Mouse (Mus musculus): Measurements from ENCODE around the gene Cct2. TPM values are rescaled to one million over a fixed set of nuclear protein-coding genes. Genes with fewer than 3 reads are reported as not detected.
A peak's percentile ranks its signal among the peaks of the same experiment; 100 is the strongest.
"Not testable (repeated sequence)": the region's sequence is repeated elsewhere in the genome, so short reads cannot be mapped to it uniquely, and the experiment has no call there.

Cct2 gene
- total RNA-seq, 4 experiments from 2014 or later: 108 to 128 (median 121) TPM

GRCm38 (mm10) chr10:117055668-117056067 is 7.9 kb downstream of the Cct2 start:
- DNase-seq (ENCODE audit: low spot score): no peak

DNA sequence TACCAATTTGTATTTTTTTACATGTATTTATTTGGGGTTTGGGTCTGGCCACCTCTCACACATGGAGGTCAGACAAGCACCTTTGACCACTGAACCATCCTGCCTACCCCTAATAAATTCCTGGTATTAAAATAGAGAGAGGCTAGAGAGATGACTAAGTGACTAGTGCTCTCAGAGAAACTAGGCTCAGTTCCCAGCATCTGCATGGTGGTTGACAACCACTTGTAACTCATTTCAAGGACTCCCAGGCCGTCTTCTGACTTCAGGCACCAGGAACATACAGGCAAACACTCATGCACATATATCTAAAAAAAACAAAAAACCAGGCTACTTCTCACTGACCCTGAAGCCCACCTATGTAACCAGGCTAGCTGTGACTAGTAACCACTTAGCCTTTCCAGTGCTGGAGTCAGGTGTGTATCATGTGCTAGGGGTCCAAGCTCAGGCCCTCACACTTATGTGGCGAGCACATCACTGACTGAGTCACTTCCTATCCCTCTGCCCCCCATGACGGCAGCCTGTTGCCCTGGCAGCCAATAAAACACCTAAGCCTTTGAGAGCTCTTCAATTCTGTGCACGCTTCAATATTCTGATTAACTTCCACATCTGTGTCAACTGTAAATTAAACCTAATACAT is 13.5 kb downstream of the Cct2 start:
- no peak for DNase-seq (ENCODE audit: low spot score)

DNA sequence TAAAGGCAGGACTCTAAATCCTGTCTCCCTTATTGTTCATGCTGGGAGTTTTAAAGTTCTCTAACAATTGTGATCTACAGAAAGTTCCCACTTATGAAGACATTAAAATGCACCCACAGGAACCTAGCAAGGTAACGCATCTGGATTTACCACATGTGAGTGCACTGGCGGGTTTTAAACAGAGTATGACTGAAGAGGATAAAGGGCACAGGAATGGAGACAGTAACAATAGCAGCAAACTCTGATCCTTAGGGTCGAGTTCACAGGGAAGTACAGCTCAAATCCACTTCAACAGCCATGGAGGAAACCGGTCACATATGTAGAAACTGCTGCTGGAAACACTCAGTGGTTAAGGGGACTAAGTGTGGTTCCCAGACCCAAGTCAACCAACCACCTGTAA is 14.4 kb downstream of the Cct2 start:
- no peak for DNase-seq (ENCODE audit: low spot score)

GRCm38 (mm10) chr10:117045175-117046056 is 18.2 kb downstream of the Cct2 start, which contains the start of gene Lrrc10:
Gene Lrrc10 (plus strand): TSS chr10:117045341.
- DNase-seq (ENCODE audit: low spot score): peak; percentile 41

DNA sequence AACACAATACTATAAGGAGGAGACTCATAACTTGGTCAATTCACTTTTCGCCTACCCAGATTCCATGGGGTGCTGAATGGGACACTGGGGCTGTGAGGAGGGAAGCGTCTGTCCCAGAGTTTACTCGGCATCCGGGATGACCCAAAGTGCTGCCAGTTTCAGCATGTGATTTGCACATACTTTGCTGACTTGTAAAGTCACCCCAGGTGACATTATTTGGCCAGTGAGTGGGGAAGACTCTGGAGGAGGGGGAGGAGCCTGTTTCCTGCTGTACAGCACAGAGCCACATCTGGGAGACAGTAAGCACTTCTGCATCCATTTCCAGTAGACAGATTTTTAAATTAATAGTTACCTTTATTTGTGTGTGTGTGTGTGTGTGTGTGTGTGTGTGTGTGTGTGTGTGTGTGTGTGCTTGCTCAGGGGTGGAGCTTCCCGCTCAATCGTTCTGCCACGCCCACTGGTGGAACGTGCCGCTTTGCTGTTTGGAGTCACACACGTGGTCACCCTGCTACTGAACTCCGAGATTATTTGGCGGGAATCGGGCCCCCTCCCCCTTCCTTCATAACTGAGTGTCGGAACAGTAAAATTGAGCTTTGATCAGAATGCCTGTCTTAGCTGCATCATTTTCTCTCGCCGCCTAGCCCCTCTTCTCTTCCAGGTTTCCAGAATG is 20.0 kb downstream of the Cct2 start:
- peak; percentile 63 for DNase-seq (ENCODE audit: low spot score)

DNA sequence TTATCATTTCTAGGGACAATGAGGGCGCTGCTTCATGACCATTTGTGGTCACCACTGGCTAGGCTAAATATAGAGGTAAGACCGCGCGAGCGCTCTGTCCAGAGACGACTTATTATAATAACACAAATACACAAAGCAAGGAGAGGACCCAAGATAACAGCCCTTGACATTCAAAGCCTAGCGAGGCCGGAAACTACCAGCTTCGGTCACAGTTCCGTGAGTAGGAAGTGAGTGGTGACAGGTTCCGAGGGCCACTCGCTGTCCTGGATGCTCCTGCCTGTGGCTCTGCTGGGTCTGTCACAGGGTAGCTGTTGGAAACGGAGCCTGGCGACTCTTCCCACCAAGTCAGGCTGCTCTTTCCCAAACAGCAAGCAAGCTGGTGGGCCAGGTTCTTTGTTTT is 21.3 kb downstream of the Cct2 start:
- peak; percentile 66 for DNase-seq (ENCODE audit: low spot score)

GRCm38 (mm10) chr10:117040355-117040754 is 23.3 kb downstream of the Cct2 start:
- no peak for DNase-seq (ENCODE audit: low spot score)

GRCm38 (mm10) chr10:117033785-117034184 is 29.8 kb downstream of the Cct2 start:
- peak; percentile 72 for DNase-seq (ENCODE audit: low spot score)

- no peak for DNase-seq (ENCODE audit: low spot score)
These were observed 32.5 kb downstream of the Cct2 start for GRCm38 (mm10) chr10:117031160-117031559.

DNA sequence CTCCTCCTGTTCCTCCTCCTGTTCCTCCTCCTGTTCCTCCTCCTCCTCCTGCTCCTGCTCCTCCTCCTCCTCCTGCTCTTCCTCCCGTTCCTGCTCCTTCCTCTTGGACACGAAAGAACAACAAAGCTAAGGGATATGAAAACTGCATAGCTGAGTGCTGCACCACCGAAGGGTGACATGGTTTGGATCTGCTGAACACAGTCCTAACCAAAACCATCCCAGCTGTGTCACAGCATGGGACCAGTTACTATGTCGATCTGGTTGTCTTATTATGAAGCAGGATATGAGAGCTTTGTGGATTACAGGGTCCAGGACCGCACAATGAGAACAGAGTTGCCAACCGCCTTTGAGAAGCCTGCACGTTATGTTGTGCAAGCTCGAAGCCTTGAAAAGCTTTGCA is 37.4 kb downstream of the Cct2 start:
- DNase-seq (ENCODE audit: low spot score): no peak

- not testable (repeated sequence) for DNase-seq (ENCODE audit: low spot score)
These were observed 37.8 kb downstream of the Cct2 start for GRCm38 (mm10) chr10:117025776-117026175.

- no peak for DNase-seq (ENCODE audit: low spot score)
These were observed 39.9 kb downstream of the Cct2 start for GRCm38 (mm10) chr10:117023693-117024092.

DNA sequence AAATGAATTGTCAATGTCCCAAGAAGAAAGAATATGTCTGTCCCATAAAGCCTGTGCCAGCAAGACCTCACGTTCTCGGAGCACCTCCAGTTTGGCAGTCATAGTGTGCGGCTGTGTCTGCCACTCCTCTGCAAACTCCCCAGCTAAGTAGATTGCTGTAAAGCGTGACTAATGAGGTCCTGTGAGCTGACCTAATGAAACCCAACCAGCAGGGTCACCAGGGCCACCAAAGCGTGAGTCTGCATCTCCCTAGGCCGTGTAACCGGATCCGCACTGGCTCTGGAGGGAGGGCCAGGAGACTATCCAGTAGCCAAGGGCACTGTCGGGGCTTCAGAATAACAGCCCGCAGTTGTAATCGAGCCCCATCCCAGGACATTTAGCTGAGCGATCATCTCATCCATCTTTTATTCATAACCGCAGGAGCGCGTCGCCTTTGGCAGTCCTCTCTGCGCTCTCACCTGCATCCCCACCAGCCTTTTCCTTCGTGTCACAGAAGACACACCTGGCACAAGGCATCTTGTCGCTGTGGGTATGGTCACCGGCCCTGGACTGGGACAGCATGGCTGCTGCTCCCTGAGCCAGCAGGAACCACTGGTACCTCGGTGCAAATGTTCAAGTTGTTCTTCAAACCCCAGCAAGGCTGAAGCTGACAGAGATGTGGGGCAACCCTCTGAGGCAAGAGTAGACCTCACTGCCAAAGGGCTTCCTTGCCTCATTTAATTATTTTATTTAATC is 42.4 kb downstream of the Cct2 start:
- no peak for DNase-seq (ENCODE audit: low spot score)

- no peak for DNase-seq (ENCODE audit: low spot score)
These were observed 45.3 kb downstream of the Cct2 start for GRCm38 (mm10) chr10:117018281-117018840.

DNA sequence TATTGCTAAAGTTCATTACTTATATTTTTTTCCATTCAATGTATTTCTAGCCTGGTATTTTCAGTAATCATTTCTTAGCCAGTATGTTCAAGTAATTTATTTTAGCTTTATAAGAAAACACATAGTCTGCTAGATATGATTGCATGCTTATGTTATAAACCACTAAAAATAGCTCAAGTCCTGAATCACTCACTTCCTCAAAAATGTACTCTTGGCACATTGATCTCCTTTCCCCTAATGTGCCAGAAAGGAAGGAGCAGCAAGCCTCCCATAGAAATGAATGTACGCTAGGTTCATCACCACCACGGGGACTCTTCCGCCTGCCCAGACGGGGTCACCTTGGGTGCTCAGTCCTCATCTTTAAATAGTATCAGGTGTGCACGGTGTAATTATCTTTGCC is 49.0 kb downstream of the Cct2 start:
- no peak for DNase-seq (ENCODE audit: low spot score)

- no peak for DNase-seq (ENCODE audit: low spot score)
These were observed 49.8 kb downstream of the Cct2 start for GRCm38 (mm10) chr10:117013689-117014390.

GRCm38 (mm10) chr10:117011047-117011446 is 52.6 kb downstream of the Cct2 start:
- no peak for DNase-seq (ENCODE audit: low spot score)

DNA sequence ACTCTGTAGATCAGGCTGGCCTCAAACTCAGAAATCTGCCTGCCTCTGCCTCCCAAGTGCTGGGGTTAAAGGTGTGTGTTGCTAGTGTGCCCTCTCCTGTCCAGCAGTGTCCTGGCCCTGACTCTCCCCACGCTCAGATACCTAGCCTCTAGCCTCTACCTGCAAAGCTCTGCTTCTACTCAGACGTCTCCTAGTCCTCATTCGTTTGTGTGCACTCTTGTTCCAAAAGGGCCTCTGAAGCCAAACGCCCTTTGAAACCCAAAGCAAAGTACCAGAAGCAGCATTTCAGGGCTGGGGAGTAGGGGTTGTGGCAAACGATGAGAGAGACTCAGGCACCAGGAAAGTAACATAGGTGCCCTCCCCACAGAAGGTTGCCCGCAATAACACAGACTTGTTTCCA is 53.9 kb downstream of the Cct2 start:
- DNase-seq (ENCODE audit: low spot score): no peak

GRCm38 (mm10) chr10:117005707-117006464 is 57.7 kb downstream of the Cct2 start:
- no peak for DNase-seq (ENCODE audit: low spot score)

DNA sequence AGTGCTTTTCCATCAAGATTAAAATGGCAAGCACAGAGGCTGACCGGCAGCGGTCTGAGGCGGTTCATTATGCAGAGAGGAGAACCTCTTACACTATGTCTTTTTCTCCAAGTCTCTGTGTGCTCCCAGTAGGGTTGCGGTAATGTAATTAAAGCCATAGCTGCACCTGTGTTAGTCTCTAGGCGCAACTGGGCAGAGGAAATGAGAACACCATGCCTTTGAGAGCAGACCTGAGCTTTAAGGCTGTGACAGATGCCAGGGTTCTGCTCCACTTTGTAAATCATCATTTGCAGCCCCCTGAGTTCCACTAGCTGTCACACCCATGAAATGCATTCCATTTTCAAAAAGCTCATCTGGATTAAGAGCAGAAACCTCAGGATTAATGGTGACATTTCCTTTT is 58.9 kb downstream of the Cct2 start:
- DNase-seq (ENCODE audit: low spot score): no peak

Measured in heart, adult 8-10 months (tissue).